Mouse (Mus musculus) ES-E14 (cell line): Measurements from ENCODE around the gene Slc6a21. TPM values are rescaled to one million over a fixed set of nuclear protein-coding genes. Genes with fewer than 3 reads are reported as not detected.

Experiments
- DNase-seq: peaks from one replicate; pipeline ENCODE4 v3.0.0-alpha.2; 2013; ENCODE audit warnings: low read depth, low spot score
- H3K27ac ChIP-seq: 2 replicates; pipeline ENCODE4 v1.5.1; 2012; ENCODE audit warnings: low read depth, mild to moderate bottlenecking, low read length, moderate library complexity, mixed read lengths; ENCODE audit not compliant: poor library complexity, insufficient read depth, severe bottlenecking
- H3K36me3 ChIP-seq: 2 replicates; pipeline ENCODE4 v1.6.1; 2012; ENCODE audit warnings: mild to moderate bottlenecking, low read length, moderate library complexity, mixed read lengths; ENCODE audit not compliant: control insufficient read depth, poor library complexity, insufficient read depth, severe bottlenecking
- H3K4me1 ChIP-seq, 2 experiments: fragments of 150-350 bp in 1 of 2; sonication (generic) in 1 of 2; 2 replicates each; pipeline ENCODE4 v1.6.1; 2012; ENCODE audit warnings: low read length in 2 of 2, mild to moderate bottlenecking in 1 of 2, mixed read lengths in 1 of 2; ENCODE audit not compliant: control insufficient read depth in 2 of 2, insufficient read depth in 2 of 2, poor library complexity in 1 of 2
- H3K4me3 ChIP-seq, 2 experiments: fragments of 150-350 bp in 1 of 2; sonication (generic) in 1 of 2; 2 replicates each; pipeline ENCODE4 v1.5.1; 2012; ENCODE audit warnings: low read length in 2 of 2, low read depth in 1 of 2, mild to moderate bottlenecking in 1 of 2, mixed read lengths in 1 of 2; ENCODE audit not compliant: insufficient read depth in 1 of 2, poor library complexity in 1 of 2, severe bottlenecking in 1 of 2
- H3K9ac ChIP-seq: 2 replicates; pipeline ENCODE4 v1.6.1; 2012; ENCODE audit warnings: low read depth, mild to moderate bottlenecking, low read length, mixed read lengths; ENCODE audit not compliant: poor library complexity, insufficient read depth, severe bottlenecking
- H3K9me3 ChIP-seq: fragments of 150-350 bp; sonication (generic); 2 replicates; pipeline ENCODE4 v1.6.1; 2012; ENCODE audit warnings: low read depth, mild to moderate bottlenecking, low read length; ENCODE audit not compliant: control insufficient read depth, insufficient read depth
- CHD2 ChIP-seq: IDR thresholded peaks from 2 replicates; pipeline ENCODE4 v1.6.1; 2014; ENCODE audit warnings: mild to moderate bottlenecking, low read depth, low read length, inconsistent platforms
- HCFC1 ChIP-seq: IDR thresholded peaks from 2 replicates; pipeline ENCODE4 v1.6.1; 2012; ENCODE audit warnings: low read length, inconsistent platforms, borderline replicate concordance; ENCODE audit not compliant: insufficient read depth
- MAFK ChIP-seq: IDR thresholded peaks from 2 replicates; pipeline ENCODE4 v1.6.1; 2014; ENCODE audit warnings: mild to moderate bottlenecking, low read depth, low read length, inconsistent platforms; ENCODE audit not compliant: insufficient read depth
- ZC3H11A ChIP-seq: IDR thresholded peaks from 2 replicates; pipeline ENCODE4 v1.6.1; 2012; ENCODE audit warnings: low read depth, mild to moderate bottlenecking, inconsistent platforms, low read length, borderline replicate concordance
- ZNF384 ChIP-seq: IDR thresholded peaks from 2 replicates; pipeline ENCODE4 v1.6.1; 2012; ENCODE audit warnings: low read depth, low read length, inconsistent platforms
- in situ Hi-C, 2 experiments: fragments of 600-800 bp; cut with MboI; formaldehyde crosslinking; loops; one replicate each; pipeline ENCODE4 v1.15.1; 2025; ENCODE audit warnings: low sequenced_read_pairs in 2 of 2, inconsistent platforms in 1 of 2; ENCODE audit not compliant: unreplicated experiment in 2 of 2
- total RNA-seq: library from RNA; depleted of rRNA; stranded (reverse); fragments of 300-350 nt; gene quantifications from 2 replicates; pipeline ENCODE4 v1.2.3, GENCODE M21; 2012

Slc6a21 gene
- total RNA-seq, 1 experiment: 0.67 TPM

GRCm38 (mm10) chr7:45331502-45331901 is 54.2 kb downstream of the Slc6a21 start:
- no peak for TF ChIP-seq ZC3H11A
- DNase-seq: no peak
- Histone ChIP-seq H3K4me1 (peaks cover 5 to 18% of the 10 kb centered on the region in 2 experiments; a peak in 3 of 4 replicates), H3K9ac (no peak overlapping the region), H3K36me3 (peaks cover 2% of the 10 kb centered on the region; the same call in 1 of the 2 replicates), H3K4me3 (no peak overlapping the region), H3K27ac (no peak overlapping the region), H3K9me3 (no peaks in the 10 kb centered on the region)
- in situ Hi-C loops: no loop called here

GRCm38 (mm10) chr7:45332685-45333425 is 55.5 kb downstream of the Slc6a21 start:
- H3K36me3 ChIP-seq: no peaks in the 10 kb centered on the region
- peak overlapping the region; percentile 74 to 81 for H3K4me3 ChIP-seq
- DNase-seq: peak; percentile 95
- peak overlapping the region; percentile 12; the same call in 1 of the 2 replicates for H3K27ac ChIP-seq
- no peaks in the 10 kb centered on the region for H3K9me3 ChIP-seq
- in situ Hi-C loops: no loop called here
- TF ChIP-seq MAFK (no peak), ZC3H11A (no peak), ZNF384 (no peak)
- H3K9ac ChIP-seq: peak overlapping the region; percentile 74
- peaks cover 5 to 25% of the 10 kb centered on the region in 2 experiments; a peak in 3 of 4 replicates for H3K4me1 ChIP-seq

GRCm38 (mm10) chr7:45333431-45333982 is 56.2 kb downstream of the Slc6a21 start, which contains the start of gene Trpm4:
Gene Trpm4, minus strand, starts transcription at chr7:45333780.
- no peak for TF ChIP-seq MAFK
- TF ChIP-seq HCFC1: peak; percentile 38; the same call in 1 of the 2 replicates
- Histone ChIP-seq H3K9me3 (no peaks in the 10 kb centered on the region), H3K36me3 (no peaks in the 10 kb centered on the region), H3K4me3 (peak within 1 kb of the TSS; percentile 74 to 81), H3K4me1 (peaks cover 5 to 29% of the 10 kb centered on the region in 2 experiments; a peak in 3 of 4 replicates), H3K9ac (peak within 1 kb of the TSS; percentile 74), H3K27ac (peak within 1 kb of the TSS; percentile 12; the same call in 1 of the 2 replicates)
- DNase-seq: no peak
- in situ Hi-C loops: no loop called here

GRCm38 (mm10) chr7:45334605-45335004 is 57.3 kb downstream of the Slc6a21 start:
- no peak overlapping the region for H3K4me3 ChIP-seq

More at GRCm38 (mm10) chr7:45334605-45335004, 57.3 kb downstream of the Slc6a21 start:
- no peak for DNase-seq
- no peak overlapping the region for H3K27ac ChIP-seq
- in situ Hi-C loops: no loop called here
- TF ChIP-seq ZC3H11A (no peak), ZNF384 (no peak), HCFC1 (no peak), CHD2 (no peak), MAFK (no peak)
- H3K36me3 ChIP-seq: no peaks in the 10 kb centered on the region
- H3K9me3 ChIP-seq: no peaks in the 10 kb centered on the region
- no peak overlapping the region for H3K9ac ChIP-seq
- H3K4me1 ChIP-seq: peaks cover 5 to 33% of the 10 kb centered on the region in 2 experiments; a peak in 3 of 4 replicates
